Mouse (Mus musculus) T-helper 2 cell (primary cell): Measurements from ENCODE around the gene Fbxo7.

Experiments used
- in situ Hi-C: fragments of 300-600 bp; cut with MboI, MseI; formaldehyde crosslinking; loops from one replicate; pipeline ENCODE4 v1.15.1; 2025; ENCODE audit warnings: high pct_unique_total_duplicates

The Fbxo7 gene

DNA sequence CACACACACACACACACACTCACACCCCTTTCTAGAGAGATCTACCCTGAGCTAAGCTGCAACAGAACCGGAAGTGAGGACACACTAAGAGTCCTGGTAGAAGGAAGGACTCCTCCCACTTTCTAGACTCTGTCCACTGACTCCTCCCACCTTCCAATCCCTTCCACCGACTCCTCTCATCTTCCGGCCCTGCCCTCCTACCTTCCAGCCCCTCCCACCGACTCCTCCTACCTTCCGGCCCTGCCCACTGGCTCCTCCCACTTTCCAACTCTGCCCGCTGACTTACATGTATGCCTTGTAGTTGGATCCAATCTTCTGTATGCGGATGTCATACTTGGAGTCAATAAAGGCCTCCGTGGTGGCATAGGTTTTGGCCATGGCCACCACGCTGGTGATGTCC lies 58.1 kb downstream of the Fbxo7 start:
- in situ Hi-C loops, result no loop called here

DNA sequence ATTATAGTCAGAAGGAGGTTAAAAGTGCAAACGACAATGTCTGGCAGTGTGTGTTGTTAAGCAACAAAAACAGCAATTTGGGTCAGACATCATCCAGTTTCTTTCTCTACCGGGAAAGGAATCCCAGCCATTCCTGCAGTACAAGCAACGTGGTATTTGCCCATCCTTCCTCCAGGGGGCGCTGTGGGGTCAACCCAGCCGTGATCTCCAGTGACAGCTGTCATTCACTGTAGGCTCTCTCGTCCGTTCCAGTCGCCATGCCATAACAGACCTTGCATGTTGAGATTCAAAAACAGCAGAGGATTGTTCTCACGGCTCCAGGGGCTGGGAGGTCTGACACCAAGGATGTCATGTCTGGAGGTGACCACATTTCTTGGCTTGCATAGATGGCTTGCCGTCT lies 70.1 kb downstream of the Fbxo7 start:
- in situ Hi-C loops, result no loop called here

DNA sequence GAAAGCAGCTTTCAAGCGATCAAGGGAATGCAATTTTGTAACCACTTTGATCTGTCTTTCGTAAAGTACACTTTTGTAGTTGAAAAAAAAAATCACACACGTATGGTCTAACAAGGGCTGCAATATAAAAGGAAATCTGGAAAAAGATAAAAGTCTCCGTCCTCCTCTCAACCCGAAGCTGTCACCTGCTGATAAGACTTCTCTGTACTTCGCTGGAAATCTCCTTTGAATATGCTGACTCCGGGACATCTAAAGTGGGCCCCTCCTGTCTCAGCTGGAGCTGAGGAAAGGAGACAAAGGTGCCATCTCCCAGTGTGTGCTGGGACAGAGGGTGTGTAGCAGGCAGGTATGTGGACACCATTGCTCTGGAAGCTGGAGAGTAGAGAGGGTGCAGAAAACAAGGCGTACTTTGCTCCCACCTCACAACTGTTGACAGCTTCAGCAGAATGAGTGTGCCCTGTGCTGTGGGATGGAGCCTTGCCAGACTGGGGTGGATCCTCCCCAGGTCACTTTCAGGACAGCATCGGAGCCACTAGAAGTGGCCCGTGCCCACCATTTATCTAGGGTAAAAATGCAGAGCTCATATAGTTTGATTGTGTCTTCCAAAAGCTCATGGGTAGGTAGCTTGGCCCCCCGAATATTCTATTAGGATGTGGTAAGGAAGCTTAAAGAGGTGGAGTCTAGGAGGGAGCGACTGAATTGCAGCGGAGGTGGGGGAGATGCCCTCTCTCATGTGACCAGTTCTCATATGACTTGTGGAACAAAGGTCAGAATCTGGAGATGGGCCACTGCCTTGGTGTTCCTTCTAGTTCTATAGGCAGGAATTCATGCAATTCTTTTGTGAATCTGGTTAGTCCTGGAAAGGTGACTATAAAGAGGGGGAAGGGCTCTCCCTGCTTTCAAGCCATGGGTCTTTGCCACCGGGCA lies 71.6 kb downstream of the Fbxo7 start:
- in situ Hi-C loops, result no loop called here

DNA sequence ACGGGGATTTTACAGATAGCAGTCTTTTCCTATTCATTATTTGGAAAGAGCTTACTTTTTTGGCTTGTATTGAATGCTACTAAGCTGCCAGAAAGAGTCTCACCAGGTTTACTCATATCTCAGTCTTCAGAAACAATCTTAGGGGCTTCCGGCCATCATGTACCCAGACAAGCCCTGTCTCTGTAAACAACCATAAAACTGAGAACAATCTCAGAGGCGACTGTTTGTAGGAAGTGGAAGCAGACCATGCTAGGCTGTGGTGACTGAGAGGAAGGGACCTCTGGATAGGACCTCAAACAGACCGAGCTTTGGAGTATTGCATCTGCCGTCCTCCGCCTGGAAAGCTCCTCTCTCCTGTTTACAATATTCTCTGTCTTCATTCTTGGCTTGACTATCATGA lies 76.6 kb downstream of the Fbxo7 start:
- in situ Hi-C loops, result no loop called here

DNA sequence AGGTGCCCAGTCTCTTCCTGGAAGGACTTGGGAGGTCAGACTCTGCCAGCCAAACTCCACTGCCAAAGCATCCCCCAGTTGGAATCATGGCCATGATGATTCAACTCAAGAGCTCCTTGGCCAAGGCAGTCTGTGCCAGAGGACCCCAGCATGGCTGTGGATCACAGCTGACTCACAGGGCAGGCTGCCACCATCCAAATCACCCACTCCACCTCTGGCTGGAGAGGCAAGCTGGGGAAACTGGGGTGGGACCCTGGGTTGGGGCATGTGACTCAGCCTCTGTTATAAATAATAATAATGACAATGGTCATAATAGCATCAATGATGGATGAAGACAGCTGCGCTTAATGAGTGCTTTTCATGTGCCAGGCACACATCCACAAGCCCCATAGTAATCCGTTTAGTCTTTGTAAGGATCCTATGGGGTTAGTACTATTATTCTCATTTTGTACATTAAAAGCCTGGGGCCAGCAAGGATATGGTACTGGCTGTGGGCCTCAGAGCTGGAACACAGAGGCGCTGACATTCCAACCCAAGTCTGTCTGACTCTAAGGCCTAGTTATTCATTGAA lies 78.6 kb downstream of the Fbxo7 start:
- in situ Hi-C loops, result no loop called here
